Mouse (Mus musculus): Measurements from ENCODE around the gene Cit.

Gene Cit

DNA sequence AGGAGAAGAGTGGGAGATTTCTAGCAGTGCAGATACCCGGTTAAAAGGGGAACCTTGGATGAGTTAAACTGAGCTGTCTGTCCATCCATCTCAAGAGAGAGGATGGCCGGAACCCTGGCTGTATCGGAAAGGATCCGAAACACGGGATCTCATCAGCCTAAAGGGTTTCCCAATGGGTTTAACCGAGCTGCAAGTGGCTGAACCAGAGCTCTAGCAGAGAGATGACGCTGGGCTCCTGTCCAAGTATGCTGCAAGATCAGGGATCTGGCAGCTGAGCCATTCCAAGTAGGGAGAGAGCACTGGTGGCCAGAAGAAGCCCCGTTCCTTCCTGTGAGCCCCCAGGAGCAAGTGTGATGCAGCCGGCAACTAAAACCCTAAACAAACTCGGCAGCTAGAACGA, 64.0 kb downstream of the Cit start:
- no peak for DNase-seq (ENCODE audit: low read depth, low spot score)

DNA sequence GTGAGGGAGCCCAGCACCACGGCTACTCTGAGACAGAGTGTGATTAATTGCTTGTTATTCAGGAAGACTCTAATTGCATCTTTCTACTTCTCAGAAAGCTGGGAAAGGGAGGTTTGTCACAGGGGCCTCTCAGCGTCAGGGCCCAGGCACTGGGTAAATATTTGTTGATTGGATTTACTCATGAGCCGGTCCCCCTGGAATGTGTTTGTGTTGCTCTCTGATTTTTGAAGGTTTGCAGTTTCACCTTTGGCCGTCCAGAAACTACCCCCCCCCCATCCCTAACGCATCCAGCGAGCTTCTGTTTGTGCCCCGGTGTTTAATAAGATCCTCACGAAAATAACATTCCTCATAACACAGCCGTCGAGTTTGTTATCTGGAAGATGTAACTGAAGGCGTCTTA, 65.4 kb downstream of the Cit start:
- DNase-seq (ENCODE audit: low read depth, low spot score), result no peak

GRCm38 (mm10) chr5:115915481-115915880, 70.4 kb downstream of the Cit start:
- peak; percentile 29 for DNase-seq (ENCODE audit: low read depth, low spot score)

DNA sequence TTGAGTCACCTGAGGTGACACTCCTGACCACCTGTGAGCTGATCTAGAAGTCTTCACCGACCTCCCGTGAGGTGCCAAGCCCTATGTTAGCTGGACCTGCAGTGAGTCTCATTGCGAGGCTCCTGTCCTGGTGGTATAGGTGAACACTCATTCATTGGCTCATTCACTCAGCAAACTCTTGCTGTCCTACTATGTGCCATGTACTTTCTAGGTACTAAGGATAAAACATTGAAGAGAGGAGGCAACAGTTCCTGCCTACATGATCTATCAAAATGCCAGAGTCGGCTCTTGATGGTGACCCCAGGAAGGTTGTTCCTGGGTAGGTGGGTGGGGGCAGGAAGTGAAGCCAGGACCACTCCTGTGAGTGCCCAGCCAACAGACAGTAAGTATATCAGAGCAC, 72.9 kb downstream of the Cit start:
- no peak for DNase-seq (ENCODE audit: low read depth, low spot score)

- no peak for DNase-seq (ENCODE audit: low read depth, low spot score)
These were observed 73.7 kb downstream of the Cit start for GRCm38 (mm10) chr5:115918597-115919351.

- no peak for DNase-seq (ENCODE audit: low read depth, low spot score)
These were observed 76.9 kb downstream of the Cit start for GRCm38 (mm10) chr5:115921990-115922389.

DNA sequence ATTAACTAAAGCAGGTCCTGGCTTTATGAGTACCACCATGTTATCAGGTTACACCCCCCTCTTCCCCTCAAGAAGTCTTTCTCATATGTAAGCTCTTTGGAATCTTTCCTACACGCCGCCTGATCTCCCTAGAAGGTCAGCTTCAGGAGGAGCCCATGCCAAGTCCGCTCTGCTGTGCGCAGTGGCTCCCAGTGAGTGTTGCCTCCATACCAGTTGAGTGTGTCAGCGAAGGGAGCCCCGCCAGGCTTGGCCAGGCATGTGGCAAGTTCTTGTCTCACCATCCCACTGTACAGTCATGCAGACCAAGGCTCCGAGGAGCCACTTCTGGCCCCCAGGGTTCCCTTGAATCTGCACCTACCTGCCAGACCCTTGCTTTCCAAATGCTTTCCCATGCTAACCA, 79.9 kb downstream of the Cit start:
- peak; percentile 32 for DNase-seq (ENCODE audit: low read depth, low spot score)

- peak; percentile 44 for DNase-seq (ENCODE audit: low read depth, low spot score)
These were observed 83.9 kb downstream of the Cit start for GRCm38 (mm10) chr5:115928786-115929507.

GRCm38 (mm10) chr5:115932325-115932724, 87.2 kb downstream of the Cit start:
- DNase-seq (ENCODE audit: low read depth, low spot score), result no peak

- DNase-seq (ENCODE audit: low read depth, low spot score), result no peak
These were observed 91.8 kb downstream of the Cit start for GRCm38 (mm10) chr5:115936851-115937250.

- no peak for DNase-seq (ENCODE audit: low read depth, low spot score)
These were observed 92.5 kb downstream of the Cit start for GRCm38 (mm10) chr5:115937566-115937965.

DNA sequence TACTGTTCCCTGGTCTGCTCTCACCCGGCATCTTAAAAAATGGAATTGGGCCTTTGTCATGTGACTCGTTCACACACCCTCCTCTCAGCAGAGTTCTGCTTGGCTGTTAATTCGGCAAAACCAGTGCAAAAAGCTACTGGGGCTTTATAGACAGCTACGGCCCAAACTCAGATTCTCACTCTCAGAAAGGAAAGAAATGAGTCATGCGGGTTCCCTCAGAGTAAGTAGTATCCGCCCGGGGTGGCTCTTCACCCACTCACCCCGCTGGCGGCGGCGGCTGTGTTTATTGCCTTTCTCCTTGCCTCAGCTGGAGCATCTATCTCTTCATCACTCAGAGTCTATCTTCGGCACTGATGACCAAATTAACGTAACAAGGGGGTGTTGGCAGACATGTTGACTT, 93.9 kb downstream of the Cit start:
- no peak for DNase-seq (ENCODE audit: low read depth, low spot score)

- peak; percentile 9 for DNase-seq (ENCODE audit: low read depth, low spot score)
These were observed 97.3 kb downstream of the Cit start for GRCm38 (mm10) chr5:115942389-115942788.

DNA sequence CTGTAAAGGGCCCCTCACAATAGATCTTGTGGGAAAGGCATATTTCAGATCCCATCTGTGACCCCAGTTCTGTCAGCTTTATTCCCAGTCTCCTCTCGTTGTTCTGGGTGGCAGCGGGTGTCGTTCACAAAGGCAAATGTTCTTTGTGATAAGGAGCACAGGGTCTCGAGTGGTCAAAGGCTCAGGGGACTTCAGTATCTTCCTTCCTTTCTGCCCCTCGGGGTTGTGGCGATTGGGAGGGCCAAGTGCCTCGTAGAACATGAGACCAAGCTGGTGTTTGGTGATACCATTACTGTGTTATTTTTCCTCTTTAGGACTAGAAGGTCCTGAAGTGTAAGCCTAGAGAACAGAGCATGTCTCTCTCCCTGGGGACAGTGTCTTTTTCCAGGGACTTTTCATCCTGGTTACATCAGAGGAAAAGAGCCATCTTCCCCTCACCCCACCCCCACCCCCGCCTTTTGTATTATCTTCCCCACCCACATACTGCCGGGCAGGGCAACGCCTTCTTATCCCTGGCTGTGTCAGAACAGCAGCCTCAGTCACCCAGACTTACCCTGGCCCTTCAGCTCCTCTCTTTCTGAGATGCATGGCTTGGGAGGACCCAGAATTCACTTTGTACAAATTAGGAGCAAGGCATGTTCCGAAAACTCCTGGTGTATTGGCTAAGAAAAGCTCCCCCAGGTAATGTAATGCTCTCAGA, 99.9 kb downstream of the Cit start:
- no peak for DNase-seq (ENCODE audit: low read depth, low spot score)

DNA sequence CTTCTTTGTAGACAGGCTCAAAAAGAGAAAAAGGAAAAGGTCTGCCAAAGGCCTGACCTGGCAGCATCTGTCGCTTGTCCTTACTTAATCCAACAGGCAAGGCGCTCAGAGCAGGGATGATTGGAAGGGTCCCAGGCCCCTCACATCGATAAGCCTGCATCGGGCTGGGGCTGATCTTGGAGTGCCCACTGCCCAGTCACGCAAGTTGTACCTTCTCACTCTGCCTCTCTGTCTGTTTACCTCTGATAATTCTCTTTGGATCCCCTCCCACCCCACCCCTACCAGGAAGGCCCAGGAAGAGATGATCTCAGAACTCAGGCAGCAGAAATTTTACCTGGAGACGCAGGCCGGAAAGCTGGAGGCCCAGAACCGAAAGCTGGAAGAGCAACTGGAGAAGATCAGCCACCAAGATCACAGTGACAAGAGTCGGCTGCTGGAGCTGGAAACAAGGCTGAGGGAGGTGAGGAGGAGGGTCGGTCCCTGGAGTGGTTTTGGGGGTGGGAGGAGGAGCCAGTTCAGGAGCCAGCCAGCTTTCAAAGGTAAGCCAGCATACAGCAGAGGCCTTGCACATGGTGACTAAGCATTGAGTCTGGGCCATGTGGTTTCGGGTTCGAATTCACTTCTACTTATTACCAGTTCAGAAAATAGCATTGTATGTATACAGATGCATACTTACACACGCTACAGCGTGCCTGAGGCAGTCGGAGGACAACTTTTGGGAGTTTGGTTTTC, 102.7 kb downstream of the Cit start:
- no peak for DNase-seq (ENCODE audit: low read depth, low spot score)

- no peak for DNase-seq (ENCODE audit: low read depth, low spot score)
These were observed 105.9 kb downstream of the Cit start for GRCm38 (mm10) chr5:115950936-115951335.

GRCm38 (mm10) chr5:115953173-115953572, 108.1 kb downstream of the Cit start:
- peak; percentile 15 for DNase-seq (ENCODE audit: low read depth, low spot score)

DNA sequence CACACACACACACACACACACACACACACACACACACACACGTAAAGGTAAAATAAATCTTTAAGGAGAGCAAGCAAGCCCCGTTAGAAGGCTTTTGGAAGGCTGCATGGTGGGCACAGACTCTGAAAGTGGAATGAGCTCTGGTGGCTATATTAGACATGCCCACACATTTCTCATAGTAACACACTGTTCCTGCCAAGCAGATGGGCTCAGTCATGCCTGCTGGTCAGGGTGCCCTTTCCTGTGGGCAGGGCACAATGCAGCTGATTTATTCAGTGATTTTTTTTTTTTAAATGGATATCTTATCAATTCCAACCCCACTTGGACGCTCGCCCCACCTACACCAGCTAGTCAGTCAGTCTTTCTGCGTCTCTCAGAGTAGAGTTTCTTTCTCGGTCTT, 109.0 kb downstream of the Cit start:
- no peak for DNase-seq (ENCODE audit: low read depth, low spot score)

- no peak for DNase-seq (ENCODE audit: low read depth, low spot score)
These were observed 109.5 kb downstream of the Cit start for GRCm38 (mm10) chr5:115954549-115954948.

- DNase-seq (ENCODE audit: low read depth, low spot score), result no peak
These were observed 110.1 kb downstream of the Cit start for GRCm38 (mm10) chr5:115955131-115955530.

DNA sequence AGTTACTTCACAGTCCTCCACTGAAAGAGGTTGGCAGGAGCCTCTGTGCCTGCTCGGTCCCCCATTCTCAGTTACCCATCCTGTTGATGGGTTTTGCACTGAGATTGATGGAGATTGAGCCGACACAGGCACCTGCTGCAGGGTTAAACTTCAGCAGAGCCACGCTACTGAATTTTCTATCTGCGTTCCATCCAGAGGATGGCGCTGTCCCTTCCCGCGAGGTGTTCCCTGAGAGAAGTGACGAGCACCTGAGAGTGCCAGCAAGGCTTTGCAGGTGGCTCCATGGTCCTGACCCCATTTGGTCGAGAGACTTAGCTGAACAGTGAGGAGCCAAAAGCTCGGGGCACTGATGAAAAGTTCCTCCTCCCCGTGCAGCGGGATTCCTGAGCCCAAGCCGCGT, 111.0 kb downstream of the Cit start:
- no peak for DNase-seq (ENCODE audit: low read depth, low spot score)

DNA sequence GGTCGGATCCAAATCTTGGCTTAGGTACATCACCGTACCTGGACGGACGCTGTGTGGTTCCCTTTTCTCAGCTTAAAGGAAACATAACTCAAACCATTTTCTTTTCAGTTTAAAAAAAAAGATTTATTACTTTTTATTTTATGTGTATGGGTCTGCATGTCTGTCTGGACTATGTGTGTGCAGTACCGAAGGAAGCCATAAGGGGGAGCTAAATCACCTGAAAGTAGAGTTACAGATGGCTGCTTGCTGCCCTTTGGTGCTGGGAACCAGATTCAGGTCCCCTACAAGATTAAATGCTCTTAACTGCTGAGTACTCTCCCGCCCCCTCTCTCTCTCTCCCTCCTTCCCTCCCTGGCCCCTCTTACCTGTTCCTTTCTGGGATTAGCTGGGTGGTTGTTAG, 112.1 kb downstream of the Cit start:
- DNase-seq (ENCODE audit: low read depth, low spot score), result peak; percentile 21
